Mouse (Mus musculus) MEL (cell line): ENCODE results near the gene Chpf. TPM values are rescaled to one million over a fixed set of nuclear protein-coding genes. Genes with fewer than 3 reads are reported as not detected.

Experiments
- DNase-seq: peaks from one replicate; pipeline ENCODE4 v3.0.0; 2011; ENCODE audit warnings: low read depth, low spot score
- H3K27ac ChIP-seq: 2 replicates; pipeline ENCODE4 v1.5.1; 2012; ENCODE audit warnings: low read depth, mild to moderate bottlenecking, control low read depth, low read length, moderate library complexity; ENCODE audit not compliant: control insufficient read depth
- H3K27me3 ChIP-seq, 2 experiments: fragments of 150-350 bp in 1 of 2; sonication (generic) in 1 of 2; 2 replicates each; pipeline ENCODE4 v1.6.1; 2012; ENCODE audit warnings: low read length in 2 of 2, mild to moderate bottlenecking in 2 of 2, improper control_type of control experiment in 1 of 2, moderate library complexity in 1 of 2; ENCODE audit not compliant: insufficient read depth in 2 of 2, control insufficient read depth in 1 of 2
- H3K36me3 ChIP-seq, 2 experiments: 2 replicates each; pipeline ENCODE4 v1.6.1; 2012 to 2014; ENCODE audit warnings: low read length in 2 of 2, improper control_type of control experiment in 1 of 2, inconsistent platforms in 1 of 2, mild to moderate bottlenecking in 1 of 2; ENCODE audit not compliant: insufficient read depth in 2 of 2, control insufficient read depth in 1 of 2
- H3K4me1 ChIP-seq, 2 experiments: fragments of 150-350 bp in 1 of 2; sonication (generic) in 1 of 2; 2 replicates each; pipeline ENCODE4 v1.6.1; 2012; ENCODE audit warnings: low read length in 2 of 2, improper control_type of control experiment in 1 of 2, mild to moderate bottlenecking in 1 of 2; ENCODE audit not compliant: insufficient read depth in 2 of 2, control insufficient read depth in 1 of 2
- H3K4me3 ChIP-seq, 2 experiments: fragments of 150-350 bp in 1 of 2; sonication (generic) in 1 of 2; 2 replicates each; pipeline ENCODE4 v1.5.1; 2012; ENCODE audit warnings: low read depth in 2 of 2, low read length in 2 of 2, mild to moderate bottlenecking in 2 of 2, moderate library complexity in 2 of 2, control low read depth in 1 of 2, improper control_type of control experiment in 1 of 2; ENCODE audit not compliant: control insufficient read depth in 1 of 2, insufficient read depth in 1 of 2
- H3K79me2 ChIP-seq: 2 replicates; pipeline ENCODE4 v1.6.1; 2012; ENCODE audit warnings: mild to moderate bottlenecking, low read length, moderate library complexity; ENCODE audit not compliant: control insufficient read depth, poor library complexity, insufficient read depth
- H3K9ac ChIP-seq: 2 replicates; pipeline ENCODE4 v1.6.1; 2012; ENCODE audit warnings: low read depth, mild to moderate bottlenecking, control low read depth, low read length, moderate library complexity; ENCODE audit not compliant: control insufficient read depth, poor library complexity, severe bottlenecking
- H3K9me3 ChIP-seq: fragments of 150-350 bp; sonication (generic); replicated peaks from 2 replicates; pipeline ENCODE4 v1.6.1; 2012; ENCODE audit warnings: mild to moderate bottlenecking, low read length, improper control_type of control experiment, moderate library complexity; ENCODE audit not compliant: insufficient read depth
- BHLHE40 ChIP-seq: IDR thresholded peaks from 2 replicates; pipeline ENCODE4 v1.6.1; 2012; ENCODE audit warnings: low read depth, mild to moderate bottlenecking, inconsistent platforms, low read length, improper control_type of control experiment, borderline replicate concordance
- CHD1 ChIP-seq: IDR thresholded peaks from 2 replicates; pipeline ENCODE4 v1.6.1; 2012; ENCODE audit warnings: low read depth, mild to moderate bottlenecking, inconsistent platforms, low read length, improper control_type of control experiment
- CTCF ChIP-seq, 3 experiments: IDR thresholded peaks in 2 of 3; conservative IDR thresholded peaks in 1 of 3; 2 replicates each; pipeline ENCODE4 v1.5.1; 2011 to 2012; ENCODE audit warnings: low read length in 3 of 3, low read depth in 2 of 3, mild to moderate bottlenecking in 2 of 3, improper control_type of control experiment in 1 of 3, inconsistent platforms in 1 of 3, mixed read lengths in 1 of 3, moderate library complexity in 1 of 3; ENCODE audit not compliant: control insufficient read depth in 1 of 3, insufficient read depth in 1 of 3, poor library complexity in 1 of 3, severe bottlenecking in 1 of 3
- EP300 ChIP-seq, 2 experiments: IDR thresholded peaks; 2 replicates each; pipeline ENCODE4 v1.6.1; 2011; ENCODE audit warnings: improper control_type of control experiment in 2 of 2, low read length in 2 of 2, low read depth in 1 of 2, mild to moderate bottlenecking in 1 of 2
- ETS1 ChIP-seq: IDR thresholded peaks from 2 replicates; pipeline ENCODE4 v1.6.1; 2012; ENCODE audit warnings: low read depth, mild to moderate bottlenecking, inconsistent platforms, low read length, improper control_type of control experiment, moderate library complexity
- GABPA ChIP-seq: IDR thresholded peaks from 2 replicates; pipeline ENCODE4 v1.6.1; 2012; ENCODE audit warnings: low read depth, mild to moderate bottlenecking, inconsistent platforms, low read length, improper control_type of control experiment, moderate library complexity
- GATA1 ChIP-seq: IDR thresholded peaks from 2 replicates; pipeline ENCODE4 v1.6.1; 2011; ENCODE audit warnings: low read depth, low read length, improper control_type of control experiment
- JUND ChIP-seq: IDR thresholded peaks from 2 replicates; pipeline ENCODE4 v1.6.1; 2011; ENCODE audit warnings: low read depth, mild to moderate bottlenecking, improper control_type of control experiment, low read length
- KAT2A ChIP-seq: conservative IDR thresholded peaks from 2 replicates; pipeline ENCODE4 v1.6.1; 2012; ENCODE audit warnings: low read depth, low read length, improper control_type of control experiment, inconsistent platforms
- MAFK ChIP-seq: IDR thresholded peaks from 2 replicates; pipeline ENCODE4 v1.6.1; 2011; ENCODE audit warnings: low read depth, mild to moderate bottlenecking, low read length, improper control_type of control experiment, borderline replicate concordance
- MYB ChIP-seq: IDR thresholded peaks from 2 replicates; pipeline ENCODE4 v1.6.1; 2011; ENCODE audit warnings: mild to moderate bottlenecking, low read depth, low read length, improper control_type of control experiment
- MYC ChIP-seq: IDR thresholded peaks from 2 replicates; pipeline ENCODE4 v1.6.1; 2011; ENCODE audit warnings: low read depth, mild to moderate bottlenecking, low read length, improper control_type of control experiment, moderate library complexity
- NELFE ChIP-seq: IDR thresholded peaks from 2 replicates; pipeline ENCODE4 v1.6.1; 2011; ENCODE audit warnings: low read depth, low read length, improper control_type of control experiment
- NRF1 ChIP-seq: IDR thresholded peaks from 2 replicates; pipeline ENCODE4 v1.6.1; 2014; ENCODE audit warnings: low read depth, mild to moderate bottlenecking, inconsistent platforms, low read length, improper control_type of control experiment, moderate library complexity; ENCODE audit not compliant: poor library complexity, insufficient read depth, severe bottlenecking
- SIN3A ChIP-seq: IDR thresholded peaks from 2 replicates; pipeline ENCODE4 v1.6.1; 2012; ENCODE audit warnings: low read length, improper control_type of control experiment, inconsistent platforms
- SMC3 ChIP-seq: IDR thresholded peaks from 2 replicates; pipeline ENCODE4 v1.6.1; 2011; ENCODE audit warnings: low read depth, low read length, improper control_type of control experiment
- ZC3H11A ChIP-seq: IDR thresholded peaks from 2 replicates; pipeline ENCODE4 v1.6.1; 2012; ENCODE audit warnings: low read depth, mild to moderate bottlenecking, inconsistent platforms, low read length, improper control_type of control experiment
- ZMIZ1 ChIP-seq: IDR thresholded peaks from 2 replicates; pipeline ENCODE4 v1.6.1; 2012; ENCODE audit warnings: low read depth, mild to moderate bottlenecking, inconsistent platforms, low read length, improper control_type of control experiment, moderate library complexity
- ZNF384 ChIP-seq: IDR thresholded peaks from 2 replicates; pipeline ENCODE4 v1.6.1; 2012; ENCODE audit warnings: low read depth, mild to moderate bottlenecking, inconsistent platforms, low read length, improper control_type of control experiment
- polyA plus RNA-seq, 2 experiments: library from polyadenylated mRNA; stranded (reverse) in 1 of 2; unstranded in 1 of 2; fragments of >175 nt in 1 of 2; fragments of >200 nt in 1 of 2; gene quantifications; 2 replicates each; pipeline versions ENCODE4 v1.2.1 to v1.2.4; 2012; ENCODE audit warnings: low replicate concordance in 2 of 2, low read depth in 1 of 2; ENCODE audit not compliant: insufficient read length in 2 of 2, insufficient read depth in 1 of 2, missing spikeins in 1 of 2
- total RNA-seq: library from RNA; depleted of rRNA; stranded (reverse); fragments of 300-350 nt; gene quantifications from 2 replicates; pipeline ENCODE4 v1.2.3, GENCODE M21; 2012

Chpf gene
- total and polyA plus RNA-seq, 3 experiments = 32.3 to 49.0 TPM; not detected in 1

DNA sequence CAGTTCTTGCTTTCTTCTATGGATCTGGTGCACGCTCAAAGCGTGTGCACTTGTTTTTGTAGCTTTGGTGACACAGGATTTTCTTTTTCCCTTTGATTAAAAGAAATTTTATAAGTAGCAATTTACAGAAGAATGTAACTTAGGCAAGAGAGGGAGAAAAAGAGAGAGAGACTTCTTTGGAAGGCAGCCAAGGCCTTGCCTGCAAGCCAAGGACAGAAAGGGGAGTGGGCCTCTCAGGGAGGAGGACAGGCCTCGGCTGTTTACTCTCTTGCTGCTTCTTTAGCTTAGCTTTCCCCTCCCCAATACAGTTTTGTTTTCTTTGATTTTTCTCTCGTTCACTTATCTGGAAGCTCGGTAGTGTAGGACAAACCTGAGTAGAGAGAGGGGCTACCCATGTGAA, 40.5 kb upstream of the Chpf start:
- peaks cover 0 to 11% of the 10 kb centered on the region in 2 experiments; a peak in 2 of 4 replicates for H3K36me3 ChIP-seq
- DNase-seq = no peak
- H3K27ac ChIP-seq = no peak overlapping the region
- no peak overlapping the region for H3K9ac ChIP-seq
- H3K4me3 ChIP-seq = no peak overlapping the region
- peaks cover 2% of the 10 kb centered on the region; the same call in 1 of the 2 replicates for H3K79me2 ChIP-seq
- H3K27me3 ChIP-seq = no peaks in the 10 kb centered on the region; a peak in 1 of 4 replicates
- peaks cover 0 to 8% of the 10 kb centered on the region in 2 experiments; a peak in 1 of 4 replicates for H3K4me1 ChIP-seq
- no peaks in the 10 kb centered on the region for H3K9me3 ChIP-seq
- no peak for TF ChIP-seq BHLHE40

DNA sequence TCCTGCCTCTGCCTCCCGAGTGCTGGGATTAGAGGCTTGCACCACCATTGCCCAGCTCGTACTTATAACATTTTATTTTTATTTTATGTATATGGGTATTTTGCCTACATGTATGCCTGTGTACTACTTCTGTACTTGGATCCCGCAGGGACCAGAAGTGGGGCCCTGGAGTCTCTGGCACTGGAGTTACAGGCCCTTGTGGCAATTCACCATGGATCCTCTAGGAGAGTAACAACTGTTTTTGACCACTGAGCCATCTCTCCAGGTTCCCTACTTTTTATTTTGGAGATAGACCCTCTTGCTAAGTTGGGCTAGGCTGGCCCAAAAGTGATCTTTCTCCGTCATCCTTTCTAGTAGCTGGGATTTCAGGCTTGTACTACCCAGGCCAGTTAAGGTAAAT, 39.3 kb upstream of the Chpf start:
- H3K4me3 ChIP-seq = no peak overlapping the region
- DNase-seq = no peak
- no peak overlapping the region for H3K27ac ChIP-seq
- H3K27me3 ChIP-seq = no peaks in the 10 kb centered on the region; a peak in 1 of 4 replicates
- H3K9me3 ChIP-seq = no peaks in the 10 kb centered on the region
- H3K79me2 ChIP-seq = peaks cover 2% of the 10 kb centered on the region; the same call in 1 of the 2 replicates
- H3K36me3 ChIP-seq = peaks cover 0 to 11% of the 10 kb centered on the region in 2 experiments; a peak in 2 of 4 replicates
- peaks cover 0 to 8% of the 10 kb centered on the region in 2 experiments; a peak in 1 of 4 replicates for H3K4me1 ChIP-seq
- TF ChIP-seq BHLHE40 = no peak
- no peak for TF ChIP-seq GABPA
- TF ChIP-seq NELFE = no peak
- no peak for TF ChIP-seq KAT2A
- TF ChIP-seq ZC3H11A = no peak
- TF ChIP-seq EP300 (IDR thresholded peaks at IDR 0.05; ENCODE audit: low read depth in 1 of 2, low read length in 2 of 2) = no peak
- TF ChIP-seq GATA1 = no peak
- TF ChIP-seq CHD1 = no peak
- no peak for TF ChIP-seq MYB
- no peak for TF ChIP-seq SIN3A
- TF ChIP-seq ZMIZ1 = no peak
- no peak for TF ChIP-seq MAFK
- TF ChIP-seq CTCF (IDR thresholded peaks at IDR 0.05 in 2 of 3, conservative IDR thresholded peaks at IDR 0.05 in 1 of 3; ENCODE audit: control insufficient read depth in 1 of 3, insufficient read depth in 1 of 3, low read depth in 2 of 3, low read length in 3 of 3, poor library complexity in 1 of 3, severe bottlenecking in 1 of 3) = no peak
- no peak for TF ChIP-seq NRF1
- no peak for TF ChIP-seq SMC3
- no peak overlapping the region for H3K9ac ChIP-seq

DNA sequence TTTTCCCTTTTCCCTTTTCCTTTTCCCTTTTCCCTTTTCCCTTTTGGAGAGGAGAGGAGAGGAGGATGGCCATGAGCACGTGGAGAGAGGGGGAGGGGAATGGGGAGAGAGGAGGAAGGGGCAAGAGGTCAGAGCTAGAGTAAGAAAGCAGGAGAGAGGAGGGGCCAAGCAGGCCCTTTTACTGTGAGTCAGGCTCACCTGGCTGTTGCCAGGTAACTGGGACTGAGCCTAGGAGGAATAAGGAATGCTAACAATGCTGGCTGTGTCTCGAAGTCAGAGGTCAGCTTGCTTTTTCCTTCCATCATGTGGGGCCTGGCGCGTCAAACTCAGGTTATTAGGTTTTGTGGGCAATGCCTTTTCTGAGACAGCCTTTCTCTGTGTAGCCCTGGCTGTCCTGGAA, 38.9 kb upstream of the Chpf start:
- Histone ChIP-seq H3K27me3 (no peaks in the 10 kb centered on the region; a peak in 1 of 4 replicates), H3K79me2 (peaks cover 2% of the 10 kb centered on the region; the same call in 1 of the 2 replicates), H3K9ac (no peak overlapping the region), H3K4me1 (peaks cover 0 to 8% of the 10 kb centered on the region in 2 experiments; a peak in 1 of 4 replicates), H3K4me3 (no peak overlapping the region), H3K9me3 (no peaks in the 10 kb centered on the region), H3K27ac (no peak overlapping the region), H3K36me3 (peaks cover 0 to 9% of the 10 kb centered on the region in 2 experiments; a peak in 2 of 4 replicates)
- DNase-seq = no peak
- TF ChIP-seq EP300 (IDR thresholded peaks at IDR 0.05; ENCODE audit: low read depth in 1 of 2, low read length in 2 of 2) (no peak), ETS1 (no peak), MYC (no peak), GABPA (no peak), MAFK (no peak), JUND (no peak), ZNF384 (no peak)
